ENCODE assay signal across 8 mouse cellular contexts in genomic region chr17:29347126-29347644, GRCm38 (mm10). TPM values are rescaled to one million over a fixed set of nuclear protein-coding genes. Genes with fewer than 3 reads are reported as not detected.
DNase-seq lines count a peak whose midpoint lies in the region; ATAC-seq and TF ChIP-seq lines count a peak whose summit lies in the region.

No protein-coding gene starts in this region.

- TF ChIP-seq POLR2A in heart, adult 2 months (IDR thresholded peaks at IDR 0.05; ENCODE audit: insufficient read depth, low read depth, low read length): no peak

- intact Hi-C loops in heart, adult 2 months (cut with DNase I): no loop called here
- intact Hi-C loops in heart, postnatal 14 days (cut with DNase I): no loop called here

- under 1% methylated on average over 43 of the region's 45 CpGs for WGBS in heart, adult 2 months
- WGBS in hindbrain, embryonic 14.5 days: under 1% methylated on average over 45 of the region's 45 CpGs
- under 1% methylated on average over 45 of the region's 45 CpGs for WGBS in lung, embryonic 14.5 days
- WGBS in stomach, postnatal 0 days: under 1% methylated on average over 42 of the region's 45 CpGs

- H3K4me3 ChIP-seq in heart, adult 2 months: peak overlapping the region; percentile 72
- peak overlapping the region; percentile 93 for H3K4me3 ChIP-seq in hindbrain, embryonic 14.5 days (replicated peaks; ENCODE audit: low read length)
- H3K4me3 ChIP-seq in lung, embryonic 14.5 days (ENCODE audit: low read depth, low read length): peak overlapping the region; percentile 95
- H3K4me3 ChIP-seq in stomach, postnatal 0 days (ENCODE audit: low read depth, low read length): peak overlapping the region; percentile 93

- H3K36me3 ChIP-seq in heart, adult 2 months (ENCODE audit: control insufficient read depth, insufficient read depth, low read length): no peaks in the 10 kb centered on the region
- peaks cover 21% of the 10 kb centered on the region for H3K36me3 ChIP-seq in hindbrain, embryonic 14.5 days (replicated peaks; ENCODE audit: control insufficient read depth, insufficient read depth)
- peaks cover 22% of the 10 kb centered on the region; the same call in 1 of the 2 replicates for H3K36me3 ChIP-seq in lung, embryonic 14.5 days (ENCODE audit: insufficient read depth)
- no peaks in the 10 kb centered on the region for H3K36me3 ChIP-seq in stomach, postnatal 0 days (ENCODE audit: control insufficient read depth, insufficient read depth, low read length)

- H3K27me3 ChIP-seq in heart, adult 2 months (ENCODE audit: control insufficient read depth, insufficient read depth, low read length): no peaks in the 10 kb centered on the region
- H3K27me3 ChIP-seq in hindbrain, embryonic 14.5 days (ENCODE audit: control insufficient read depth, insufficient read depth, low read length): no peaks in the 10 kb centered on the region
- H3K27me3 ChIP-seq in lung, embryonic 14.5 days (ENCODE audit: insufficient read depth, low read length): no peaks in the 10 kb centered on the region
- H3K27me3 ChIP-seq in stomach, postnatal 0 days (ENCODE audit: control insufficient read depth, insufficient read depth, low read length): no peaks in the 10 kb centered on the region

- peaks cover 15% of the 10 kb centered on the region for H3K4me1 ChIP-seq in heart, adult 2 months (ENCODE audit: control insufficient read depth, insufficient read depth, low read length)
- H3K4me1 ChIP-seq in hindbrain, embryonic 14.5 days (replicated peaks; ENCODE audit: control insufficient read depth, insufficient read depth, low read length): peaks cover 25% of the 10 kb centered on the region
- peaks cover 17% of the 10 kb centered on the region for H3K4me1 ChIP-seq in lung, embryonic 14.5 days (ENCODE audit: insufficient read depth)
- no peaks in the 10 kb centered on the region; the same call in 1 of the 2 replicates for H3K4me1 ChIP-seq in stomach, postnatal 0 days (replicated peaks; ENCODE audit: control insufficient read depth, insufficient read depth)

- peaks cover 4% of the 10 kb centered on the region; the same call in 1 of the 2 replicates for H3K79me2 ChIP-seq in heart, adult 2 months (replicated peaks; ENCODE audit: control insufficient read depth, insufficient read depth, low read length)

- H3K9ac ChIP-seq in heart, adult 2 months (ENCODE audit: low read depth, low read length): peak overlapping the region; percentile 79
- peak overlapping the region; percentile 95 for H3K9ac ChIP-seq in hindbrain, embryonic 14.5 days
- peak overlapping the region; percentile 92 for H3K9ac ChIP-seq in lung, embryonic 14.5 days
- H3K9ac ChIP-seq in stomach, postnatal 0 days (ENCODE audit: low read length): peak overlapping the region; percentile 93

- DNase-seq in heart, adult 2 months: no peak
- DNase-seq in heart, postnatal 14 days: no peak
- peak; percentile 74 to 77 for DNase-seq in cerebellum, postnatal 10 days
- no peak for DNase-seq in hindbrain, embryonic 14.5 days (ENCODE audit: low spot score)
- DNase-seq in lung, embryonic 14.5 days: no peak
- DNase-seq in stomach, postnatal 0 days (ENCODE audit: low spot score): no peak
- no peak for DNase-seq in spleen, adult 12 weeks (ENCODE audit: low spot score)

- no peaks in the 10 kb centered on the region for H3K9me3 ChIP-seq in hindbrain, embryonic 14.5 days (ENCODE audit: control insufficient read depth, low read length)
- H3K9me3 ChIP-seq in lung, embryonic 14.5 days (ENCODE audit: low read depth, low read length): no peaks in the 10 kb centered on the region
- no peaks in the 10 kb centered on the region for H3K9me3 ChIP-seq in stomach, postnatal 0 days (ENCODE audit: control insufficient read depth, low read length)

- peak overlapping the region; percentile 68 for H3K4me2 ChIP-seq in hindbrain, embryonic 14.5 days (replicated peaks)
- H3K4me2 ChIP-seq in lung, embryonic 14.5 days: peak overlapping the region; percentile 62
- H3K4me2 ChIP-seq in stomach, postnatal 0 days (replicated peaks; ENCODE audit: low read depth): peak overlapping the region; percentile 68

- no peak for TF ChIP-seq CTCF in heart, adult 2 months (IDR thresholded peaks at IDR 0.05)
- no peak for TF ChIP-seq CTCF in lung, embryonic 14.5 days (IDR thresholded peaks at IDR 0.05; ENCODE audit: low read depth)
- TF ChIP-seq CTCF in stomach, postnatal 0 days (IDR thresholded peaks at IDR 0.05; ENCODE audit: low read depth): no peak

- peak overlapping the region; percentile 80 for H3K27ac ChIP-seq in heart, adult 2 months
- peak overlapping the region; percentile 93 for H3K27ac ChIP-seq in hindbrain, embryonic 14.5 days
- peak overlapping the region; percentile 76 for H3K27ac ChIP-seq in lung, embryonic 14.5 days (ENCODE audit: low read depth)
- peak overlapping the region; percentile 95 for H3K27ac ChIP-seq in stomach, postnatal 0 days (replicated peaks)

- TF ChIP-seq EP300 in heart, adult 2 months (IDR thresholded peaks at IDR 0.05; ENCODE audit: insufficient read depth, low read depth, low read length): no peak
- no peak for TF ChIP-seq EP300 in stomach, postnatal 0 days (optimal IDR thresholded peaks at IDR 0.05)

- peak; percentile 14 for ATAC-seq in CD4-positive, CD25-positive, alpha-beta regulatory T cell, adult 4 months
- peak; percentile 47 for ATAC-seq in hindbrain, embryonic 14.5 days (ENCODE audit: low FRiP score)
- peak; percentile 29 for ATAC-seq in lung, embryonic 14.5 days (ENCODE audit: insufficient read depth)
- peak; percentile 41 for ATAC-seq in stomach, postnatal 0 days (ENCODE audit: low FRiP score, low TSS enrichment)

RNA-seq across cellular contexts. Expression of gene Mtch1, which starts 0.5 kb away (rescaled TPM):
- total RNA-seq in heart, adult 2 months (2021): 100 to 1,000 TPM; 186 to 203 TPM
- polyA plus RNA-seq in heart, adult 2 months (2012; rRNA removed): 234 and 293 TPM in 2 replicates
- total RNA-seq in heart, postnatal 14 days (2021): 100 to 1,000 TPM; 272 to 279 TPM
- 10 to 100 TPM; 11.0 to 13.9 TPM for polyA plus RNA-seq in CD4-positive, CD25-positive, alpha-beta regulatory T cell, adult 4 months (2017; shearing (Covaris generic))
- 530 and 564 TPM in 2 replicates for polyA plus RNA-seq in hindbrain, embryonic 14.5 days (2014; fragmentation: Nextera tagmentation; extraction: Ambion mirVana)
- 381 and 395 TPM in 2 replicates for polyA plus RNA-seq in lung, embryonic 14.5 days (2014; fragmentation: Nextera tagmentation; extraction: Ambion mirVana)
- polyA plus RNA-seq in stomach, postnatal 0 days (2015; fragmentation: Nextera tagmentation; extraction: Ambion mirVana): 189 and 201 TPM in 2 replicates

RNA-seq across cellular contexts. Expression of gene Fgd2, which starts 13.5 kb away (rescaled TPM):
- 1 to 10 TPM; 1.9 to 2.4 TPM for total RNA-seq in heart, adult 2 months (2021)
- 5.9 and 9.2 TPM in 2 replicates for polyA plus RNA-seq in heart, adult 2 months (2012; rRNA removed)
- 1 to 10 TPM; 2.3 to 2.9 TPM for total RNA-seq in heart, postnatal 14 days (2021)
- 1 to 10 TPM in 1 of 2 experiments, under 1 TPM in 1; 0.65 to 9.4 TPM for polyA plus RNA-seq in CD4-positive, CD25-positive, alpha-beta regulatory T cell, adult 4 months (2017; shearing (Covaris generic))
- 3.8 and 4.9 TPM in 2 replicates for polyA plus RNA-seq in hindbrain, embryonic 14.5 days (2014; fragmentation: Nextera tagmentation; extraction: Ambion mirVana)
- 15.7 and 19.2 TPM in 2 replicates for polyA plus RNA-seq in lung, embryonic 14.5 days (2014; fragmentation: Nextera tagmentation; extraction: Ambion mirVana)
- 5.9 and 8.2 TPM in 2 replicates for polyA plus RNA-seq in stomach, postnatal 0 days (2015; fragmentation: Nextera tagmentation; extraction: Ambion mirVana)

RNA-seq across cellular contexts. Expression of gene Pi16, which starts 29.7 kb away (rescaled TPM):
- 10 to 100 TPM; 24.1 to 40.7 TPM for total RNA-seq in heart, adult 2 months (2021)
- 63.1 and 73.5 TPM in 2 replicates for polyA plus RNA-seq in heart, adult 2 months (2012; rRNA removed)
- total RNA-seq in heart, postnatal 14 days (2021): 10 to 100 TPM; 34.3 to 47.8 TPM
- under 1 TPM; 0.44 to 0.57 TPM for polyA plus RNA-seq in CD4-positive, CD25-positive, alpha-beta regulatory T cell, adult 4 months (2017; shearing (Covaris generic))
- polyA plus RNA-seq in hindbrain, embryonic 14.5 days (2014; fragmentation: Nextera tagmentation; extraction: Ambion mirVana): 0.84 and 0.85 TPM in 2 replicates
- polyA plus RNA-seq in lung, embryonic 14.5 days (2014; fragmentation: Nextera tagmentation; extraction: Ambion mirVana): 0.14 TPM in 2 replicates
- polyA plus RNA-seq in stomach, postnatal 0 days (2015; fragmentation: Nextera tagmentation; extraction: Ambion mirVana): 1.3 TPM in 2 replicates

Comparison
In these comparisons a context has a peak if more than half of its experiments do, and no peak if none do; other contexts are left out.
1. DNase-seq: peak in cerebellum, postnatal 10 days (2 of 2); none in heart, adult 2 months (0 of 2), heart, postnatal 14 days (0 of 2), hindbrain, embryonic 14.5 days (single experiment), lung, embryonic 14.5 days (single experiment), stomach, postnatal 0 days (single experiment) and spleen, adult 12 weeks (single experiment).
2. RNA of gene Mtch1, which starts 0.5 kb away (polyA plus RNA-seq): 530 to 564 TPM in hindbrain, embryonic 14.5 days, 381 to 395 TPM in lung, embryonic 14.5 days, 234 to 293 TPM in heart, adult 2 months and 189 to 201 TPM in stomach, postnatal 0 days; 11.0 to 13.9 TPM in CD4-positive, CD25-positive, alpha-beta regulatory T cell, adult 4 months; every median in the first group is over 10 times any median in the second.
3. RNA of gene Pi16, which starts 29.7 kb away (polyA plus RNA-seq): 63.1 to 73.5 TPM in heart, adult 2 months; 1.3 TPM in stomach, postnatal 0 days, 0.84 to 0.85 TPM in hindbrain, embryonic 14.5 days, 0.44 to 0.57 TPM in CD4-positive, CD25-positive, alpha-beta regulatory T cell, adult 4 months and 0.14 TPM in lung, embryonic 14.5 days; every median in the first group is over 10 times any median in the second.
4. Peak in every context shown above with its lines, with median percentiles within 50 percentile points of each other: H3K27ac ChIP-seq, H3K4me3 ChIP-seq, H3K9ac ChIP-seq, ATAC-seq and H3K4me2 ChIP-seq.